Mouse (Mus musculus) heart, embryonic 12.5 days (tissue): ENCODE measurements around the gene Cmpk1. TPM values are rescaled to one million over a fixed set of nuclear protein-coding genes. Genes with fewer than 3 reads are reported as not detected.
A peak's percentile ranks its signal among the peaks of the same experiment; 100 is the strongest.

Source experiments
- ATAC-seq: fragments of 200-750 bp; cut with Nextera tagmentation; 2 replicates; pipeline ENCODE4 v1.8.0; 2017; ENCODE audit warnings: moderate TSS enrichment, moderate library complexity; ENCODE audit not compliant: insufficient number of reproducible peaks, low FRiP score
- H3K27ac ChIP-seq: fragments of 300-500 bp; sonication (generic); 2 replicates; pipeline ENCODE4 v1.5.1; 2016; ENCODE audit warnings: mild to moderate bottlenecking, moderate library complexity; ENCODE audit not compliant: poor library complexity, severe bottlenecking
- H3K27me3 ChIP-seq: fragments of 300-500 bp; sonication (generic); replicated peaks from 2 replicates; pipeline ENCODE4 v1.6.1; 2016; ENCODE audit warnings: mild to moderate bottlenecking, moderate library complexity
- H3K36me3 ChIP-seq: fragments of 300-500 bp; sonication (generic); 2 replicates; pipeline ENCODE4 v1.6.1; 2016; ENCODE audit warnings: mild to moderate bottlenecking, moderate library complexity
- H3K4me1 ChIP-seq: fragments of 300-500 bp; sonication (generic); replicated peaks from 2 replicates; pipeline ENCODE4 v1.6.1; 2016; ENCODE audit warnings: mild to moderate bottlenecking
- H3K4me2 ChIP-seq: fragments of 300-500 bp; sonication (generic); 2 replicates; pipeline ENCODE4 v1.6.1; 2016; ENCODE audit warnings: mild to moderate bottlenecking, moderate library complexity
- H3K4me3 ChIP-seq: fragments of 300-500 bp; sonication (generic); 2 replicates; pipeline ENCODE4 v1.5.1; 2016; ENCODE audit warnings: mild to moderate bottlenecking
- H3K9ac ChIP-seq: fragments of 300-500 bp; sonication (generic); 2 replicates; pipeline ENCODE4 v1.6.1; 2016; ENCODE audit warnings: mild to moderate bottlenecking, moderate library complexity
- H3K9me3 ChIP-seq: fragments of 300-500 bp; sonication (generic); replicated peaks from 2 replicates; pipeline ENCODE4 v1.6.1; 2016; ENCODE audit warnings: mild to moderate bottlenecking, moderate library complexity
- WGBS: fragments of 180-500 bp; shearing (Covaris S2); methylation state at CpG from one replicate; pipeline ENCODE4 v1.1.7; 2016; 5-methylcytosine and 5-hydroxymethylcytosine counted together
- polyA plus RNA-seq: library from polyadenylated mRNA; unstranded; fragments of >200 nt; fragmentation: Nextera tagmentation; extraction: Ambion mirVana; gene quantifications from 2 replicates; pipeline ENCODE4 v1.2.1, GENCODE M21; 2016

Cmpk1 gene
- polyA plus RNA-seq, 1 experiment from 2014 or later, result 66.3 TPM

GRCm38 (mm10) chr4:114917091-114917490, 70.0 kb downstream of the Cmpk1 start:
- ATAC-seq, result no peak

GRCm38 (mm10) chr4:114916056-114916455, 71.0 kb downstream of the Cmpk1 start:
- Histone ChIP-seq H3K27ac (no peak overlapping the region), H3K36me3 (no peaks in the 10 kb centered on the region), H3K4me1 (0 out of 2 replicates have a peak, but pooled peaks cover 3% of the 10 kb centered on the region), H3K9me3 (no peaks in the 10 kb centered on the region), H3K27me3 (peaks cover 78% of the 10 kb centered on the region), H3K4me3 (no peak overlapping the region), H3K9ac (no peak overlapping the region), H3K4me2 (no peak overlapping the region)
- ATAC-seq, result no peak
- 34% methylated on average over 4 of the region's 4 CpGs for WGBS

More at GRCm38 (mm10) chr4:114917091-114917490, 70.0 kb downstream of the Cmpk1 start:
- peaks cover 71% of the 10 kb centered on the region for H3K27me3 ChIP-seq
- H3K4me3 ChIP-seq, result no peak overlapping the region
- 0 out of 2 replicates have a peak, but pooled peaks cover 3% of the 10 kb centered on the region for H3K4me1 ChIP-seq
- H3K4me2 ChIP-seq, result no peak overlapping the region
- H3K27ac ChIP-seq, result no peak overlapping the region
- H3K9ac ChIP-seq, result no peak overlapping the region
- no peaks in the 10 kb centered on the region for H3K9me3 ChIP-seq
- H3K36me3 ChIP-seq, result no peaks in the 10 kb centered on the region
- 43% methylated on average over 2 of the region's 2 CpGs for WGBS

GRCm38 (mm10) chr4:114913594-114913962, 73.5 kb downstream of the Cmpk1 start:
- H3K4me2 ChIP-seq, result no peak overlapping the region
- no peaks in the 10 kb centered on the region for H3K9me3 ChIP-seq
- H3K9ac ChIP-seq, result no peak overlapping the region
- H3K36me3 ChIP-seq, result no peaks in the 10 kb centered on the region
- H3K27ac ChIP-seq, result no peak overlapping the region
- ATAC-seq, result no peak
- H3K4me1 ChIP-seq, result peaks cover 11% of the 10 kb centered on the region
- WGBS, result 2% methylated on average over 13 of the region's 13 CpGs
- H3K4me3 ChIP-seq, result no peak overlapping the region
- peaks cover 91% of the 10 kb centered on the region for H3K27me3 ChIP-seq

GRCm38 (mm10) chr4:114912705-114913593, 74.1 kb downstream of the Cmpk1 start:
- H3K4me3 ChIP-seq, result no peak overlapping the region
- no peak overlapping the region for H3K4me2 ChIP-seq
- peaks cover 95% of the 10 kb centered on the region for H3K27me3 ChIP-seq
- WGBS, result 4% methylated on average over 35 of the region's 35 CpGs
- H3K4me1 ChIP-seq, result peaks cover 17% of the 10 kb centered on the region
- no peaks in the 10 kb centered on the region for H3K36me3 ChIP-seq
- no peak overlapping the region for H3K27ac ChIP-seq
- no peaks in the 10 kb centered on the region for H3K9me3 ChIP-seq
- H3K9ac ChIP-seq, result no peak overlapping the region
- no peak for ATAC-seq

DNA sequence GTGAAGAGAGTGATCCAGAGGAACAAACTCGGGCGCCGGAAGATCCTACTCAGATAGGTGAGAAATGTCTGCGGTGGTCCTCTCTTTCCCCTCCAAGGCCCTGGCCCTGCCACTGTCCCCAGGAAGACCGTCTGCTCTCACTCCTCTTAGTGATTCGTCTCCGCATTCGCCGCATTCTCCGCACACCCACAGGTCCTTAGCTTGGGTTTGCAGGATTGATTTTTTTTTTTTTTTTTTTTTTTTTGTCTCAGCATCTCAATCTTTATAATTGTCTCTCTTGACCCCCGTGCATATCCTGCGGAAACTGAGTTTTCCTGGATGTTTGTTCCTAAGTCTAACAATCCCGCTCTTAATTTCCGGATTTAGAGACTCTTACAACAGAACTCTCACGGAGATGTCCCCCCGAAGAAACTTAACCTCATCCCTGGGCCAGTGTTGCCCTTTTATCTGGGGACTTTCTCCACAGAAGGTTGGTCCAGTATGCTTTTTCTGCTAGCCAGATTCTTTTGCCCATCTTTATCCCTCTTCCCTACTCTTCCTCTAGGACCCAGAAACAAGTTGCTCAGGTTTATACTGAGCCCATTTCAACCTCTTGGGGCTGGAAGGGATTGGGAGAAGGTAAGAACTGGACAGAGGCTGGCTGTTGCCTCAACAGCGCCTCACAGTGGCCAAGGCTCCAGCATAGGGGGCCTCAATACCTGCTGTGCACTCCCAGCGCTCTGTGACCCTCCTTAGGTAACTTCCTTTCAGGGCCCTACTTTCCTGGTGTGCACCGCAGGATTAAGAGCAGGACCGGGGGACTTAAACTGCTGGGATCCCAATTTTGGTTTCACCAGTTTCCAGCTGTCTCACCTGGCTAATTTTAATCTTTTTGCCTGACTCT, 77.2 kb downstream of the Cmpk1 start:
- Histone ChIP-seq H3K4me1 (peaks cover 28% of the 10 kb centered on the region), H3K36me3 (no peaks in the 10 kb centered on the region), H3K4me2 (peak overlapping the region; percentile 98), H3K4me3 (peak overlapping the region; percentile 68), H3K9me3 (no peaks in the 10 kb centered on the region), H3K27ac (no peak overlapping the region), H3K9ac (peak overlapping the region; percentile 71), H3K27me3 (peaks cover 98% of the 10 kb centered on the region)
- no peak for ATAC-seq
- WGBS, result 2% methylated on average over 20 of the region's 20 CpGs

Other genes with a start within 250 kb of the Cmpk1 start
- not detected in 2 replicates for gene Gm12830, start 165.5 kb downstream of the Cmpk1 start, polyA plus RNA-seq
- gene Foxd2, start 78.4 kb downstream of the Cmpk1 start, polyA plus RNA-seq, result 0.09 TPM in 1 of 2 replicates, not detected in the other
- gene Foxe3, start 61.2 kb downstream of the Cmpk1 start, polyA plus RNA-seq, result not detected in 2 replicates
- gene Stil, start 12.9 kb upstream of the Cmpk1 start, polyA plus RNA-seq, result 13.5 and 13.7 TPM in 2 replicates
- gene Tal1, start 69.2 kb upstream of the Cmpk1 start, polyA plus RNA-seq, result 6.9 and 8.3 TPM in 2 replicates
- gene Pdzk1ip1, start 101.5 kb upstream of the Cmpk1 start, polyA plus RNA-seq, result 38.8 and 39.2 TPM in 2 replicates
- gene Cyp4x1, start 147.0 kb upstream of the Cmpk1 start, polyA plus RNA-seq, result 0.10 TPM in 1 of 2 replicates, not detected in the other